Mouse (Mus musculus) intestine, postnatal 0 days (tissue): ENCODE data around the gene Tlx3. TPM values are rescaled to one million over a fixed set of nuclear protein-coding genes. Genes with fewer than 3 reads are reported as not detected.

Experiments used
- ATAC-seq: fragments of 200-750 bp; cut with Nextera tagmentation; 2 replicates; pipeline ENCODE4 v1.8.0; 2017; ENCODE audit warnings: mild to moderate bottlenecking, moderate TSS enrichment, moderate library complexity
- H3K27ac ChIP-seq: fragments of 300-500 bp; sonication (generic); 2 replicates; pipeline ENCODE4 v1.5.1; 2014; ENCODE audit warnings: mild to moderate bottlenecking, low read depth, low read length, moderate library complexity
- H3K27me3 ChIP-seq: fragments of 300-500 bp; sonication (generic); replicated peaks from 2 replicates; pipeline ENCODE4 v1.6.1; 2014; ENCODE audit warnings: low read length, mixed read lengths; ENCODE audit not compliant: control insufficient read depth, insufficient read depth
- H3K36me3 ChIP-seq: fragments of 300-500 bp; sonication (generic); 2 replicates; pipeline ENCODE4 v1.6.1; 2014; ENCODE audit warnings: mild to moderate bottlenecking, moderate library complexity; ENCODE audit not compliant: control insufficient read depth, insufficient read depth
- H3K4me1 ChIP-seq: fragments of 300-500 bp; sonication (generic); replicated peaks from 2 replicates; pipeline ENCODE4 v1.6.1; 2014; ENCODE audit warnings: antibody characterized with exemption, low read length, mixed read lengths; ENCODE audit not compliant: control insufficient read depth, insufficient read depth
- H3K4me2 ChIP-seq: fragments of 300-500 bp; sonication (generic); replicated peaks from 2 replicates; pipeline ENCODE4 v1.6.1; 2014; ENCODE audit warnings: low read depth, mild to moderate bottlenecking, moderate library complexity
- H3K4me3 ChIP-seq: fragments of 300-500 bp; sonication (generic); 2 replicates; pipeline ENCODE4 v1.5.1; 2014; ENCODE audit warnings: low read depth, low read length
- H3K9ac ChIP-seq: fragments of 300-500 bp; sonication (generic); 2 replicates; pipeline ENCODE4 v1.6.1; 2014; ENCODE audit warnings: mild to moderate bottlenecking, low read depth, low read length
- H3K9me3 ChIP-seq: fragments of 300-500 bp; sonication (generic); 2 replicates; pipeline ENCODE4 v1.6.1; 2016; ENCODE audit warnings: mixed run types; ENCODE audit not compliant: control insufficient read depth
- CTCF ChIP-seq: sonication (generic); IDR thresholded peaks from 2 replicates; pipeline ENCODE4 v1.5.1; 2016; ENCODE audit warnings: low read depth, mild to moderate bottlenecking, control low read depth, antibody characterized with exemption, moderate library complexity
- WGBS: fragments of 180-500 bp; shearing (Covaris S2); extraction: QIAGEN DNeasy Blood & Tissue Kit; methylation state at CpG from one replicate; pipeline ENCODE4 v1.1.7; 2014; 5-methylcytosine and 5-hydroxymethylcytosine counted together
- polyA plus RNA-seq: library from polyadenylated mRNA; unstranded; fragments of >200 nt; fragmentation: Nextera tagmentation; extraction: Ambion mirVana; gene quantifications from 2 replicates; pipeline ENCODE4 v1.2.1, GENCODE M21; 2015

Gene Tlx3
- polyA plus RNA-seq, 1 experiment from 2014 or later = not detected

GRCm38 (mm10) chr11:33170489-33170888 lies 32.9 kb downstream of the Tlx3 start:
- H3K4me3 ChIP-seq = no peak overlapping the region
- no peak overlapping the region for H3K4me2 ChIP-seq
- H3K9ac ChIP-seq = no peak overlapping the region
- WGBS = 12% methylated on average over 9 of the region's 9 CpGs
- peaks cover 8% of the 10 kb centered on the region; the same call in 1 of the 2 replicates for H3K27me3 ChIP-seq
- no peaks in the 10 kb centered on the region for H3K36me3 ChIP-seq
- ATAC-seq = no peak
- TF ChIP-seq CTCF = peak; percentile 85
- no peaks in the 10 kb centered on the region for H3K4me1 ChIP-seq
- no peak overlapping the region for H3K27ac ChIP-seq
- H3K9me3 ChIP-seq = no peaks in the 10 kb centered on the region

GRCm38 (mm10) chr11:33162998-33163506 lies 40.3 kb downstream of the Tlx3 start, which contains the start of gene Npm1:
Npm1 (minus strand) TSS chr11:33163206.
- Histone ChIP-seq H3K9ac (peak within 1 kb of the TSS; percentile 87), H3K27me3 (no peaks in the 10 kb centered on the region), H3K4me2 (peak within 1 kb of the TSS; percentile 90), H3K4me1 (no peaks in the 10 kb centered on the region), H3K9me3 (no peaks in the 10 kb centered on the region), H3K36me3 (peaks cover 24% of the 10 kb centered on the region), H3K27ac (peak within 1 kb of the TSS; percentile 78), H3K4me3 (peak within 1 kb of the TSS; percentile 78)
- WGBS = 5% methylated on average over 49 of the region's 49 CpGs
- TF ChIP-seq CTCF = no peak
- ATAC-seq = peak; percentile 99

GRCm38 (mm10) chr11:33162211-33162997 lies 41.0 kb downstream of the Tlx3 start:
- peak overlapping the region; percentile 76 for H3K27ac ChIP-seq
- WGBS = 3% methylated on average over 53 of the region's 53 CpGs
- no peaks in the 10 kb centered on the region for H3K9me3 ChIP-seq
- peak overlapping the region; percentile 87 for H3K9ac ChIP-seq
- ATAC-seq = peak; percentile 52
- peak overlapping the region; percentile 78 for H3K4me3 ChIP-seq
- TF ChIP-seq CTCF = no peak
- H3K36me3 ChIP-seq = peaks cover 24% of the 10 kb centered on the region
- H3K4me1 ChIP-seq = no peaks in the 10 kb centered on the region
- peak overlapping the region; percentile 90 for H3K4me2 ChIP-seq
- no peaks in the 10 kb centered on the region for H3K27me3 ChIP-seq

GRCm38 (mm10) chr11:33159741-33160140 lies 43.6 kb downstream of the Tlx3 start:
- H3K36me3 ChIP-seq = peaks cover 35% of the 10 kb centered on the region
- H3K4me2 ChIP-seq = no peak overlapping the region
- no peaks in the 10 kb centered on the region for H3K4me1 ChIP-seq
- no peak overlapping the region for H3K9ac ChIP-seq
- H3K27ac ChIP-seq = no peak overlapping the region
- no peak for ATAC-seq
- H3K27me3 ChIP-seq = no peaks in the 10 kb centered on the region
- H3K4me3 ChIP-seq = no peak overlapping the region
- no peak for TF ChIP-seq CTCF
- WGBS = 84% methylated on average over 3 of the region's 3 CpGs
- no peaks in the 10 kb centered on the region for H3K9me3 ChIP-seq

GRCm38 (mm10) chr11:33157453-33158196 lies 45.8 kb downstream of the Tlx3 start:
- WGBS = 70% methylated on average over 2 of the region's 2 CpGs
- H3K4me3 ChIP-seq = no peak overlapping the region
- H3K4me1 ChIP-seq = no peaks in the 10 kb centered on the region
- H3K36me3 ChIP-seq = peaks cover 48% of the 10 kb centered on the region
- H3K9ac ChIP-seq = no peak overlapping the region
- H3K27me3 ChIP-seq = no peaks in the 10 kb centered on the region
- no peak overlapping the region for H3K27ac ChIP-seq
- no peak overlapping the region for H3K4me2 ChIP-seq
- ATAC-seq = no peak
- H3K9me3 ChIP-seq = no peaks in the 10 kb centered on the region
- TF ChIP-seq CTCF = no peak

GRCm38 (mm10) chr11:33156436-33157015 lies 46.9 kb downstream of the Tlx3 start:
- no peak overlapping the region for H3K27ac ChIP-seq
- 68% methylated on average over 4 of the region's 4 CpGs for WGBS
- no peaks in the 10 kb centered on the region for H3K9me3 ChIP-seq
- no peak overlapping the region for H3K4me3 ChIP-seq
- H3K36me3 ChIP-seq = peaks cover 55% of the 10 kb centered on the region
- H3K4me2 ChIP-seq = no peak overlapping the region
- H3K4me1 ChIP-seq = no peaks in the 10 kb centered on the region
- no peak for ATAC-seq
- no peak for TF ChIP-seq CTCF
- no peak overlapping the region for H3K9ac ChIP-seq
- no peaks in the 10 kb centered on the region for H3K27me3 ChIP-seq
